Mouse (Mus musculus): ENCODE measurements around the gene Mrpl38.

Mrpl38 gene

DNA sequence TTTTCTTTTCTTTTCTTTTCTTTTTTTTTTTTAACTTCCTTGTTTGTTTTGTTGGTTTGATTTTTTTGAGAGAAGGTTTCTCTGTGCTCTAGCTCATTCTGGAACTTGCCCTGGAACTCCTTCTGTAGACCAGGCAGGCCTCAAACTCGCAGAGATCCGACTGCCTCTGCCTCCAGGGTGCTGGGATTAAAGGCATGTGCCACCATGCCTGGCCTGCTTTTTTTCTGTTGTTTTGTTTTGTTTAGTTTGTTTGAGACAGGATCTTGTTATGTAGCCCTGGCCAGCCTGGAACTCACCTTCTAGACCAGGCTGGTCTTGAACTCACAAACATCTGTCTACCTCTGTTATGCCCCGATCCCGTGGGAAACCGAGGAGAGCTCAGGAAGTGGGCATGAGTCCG lies 49.1 kb downstream of the Mrpl38 start:
- DNase-seq, result no peak

DNA sequence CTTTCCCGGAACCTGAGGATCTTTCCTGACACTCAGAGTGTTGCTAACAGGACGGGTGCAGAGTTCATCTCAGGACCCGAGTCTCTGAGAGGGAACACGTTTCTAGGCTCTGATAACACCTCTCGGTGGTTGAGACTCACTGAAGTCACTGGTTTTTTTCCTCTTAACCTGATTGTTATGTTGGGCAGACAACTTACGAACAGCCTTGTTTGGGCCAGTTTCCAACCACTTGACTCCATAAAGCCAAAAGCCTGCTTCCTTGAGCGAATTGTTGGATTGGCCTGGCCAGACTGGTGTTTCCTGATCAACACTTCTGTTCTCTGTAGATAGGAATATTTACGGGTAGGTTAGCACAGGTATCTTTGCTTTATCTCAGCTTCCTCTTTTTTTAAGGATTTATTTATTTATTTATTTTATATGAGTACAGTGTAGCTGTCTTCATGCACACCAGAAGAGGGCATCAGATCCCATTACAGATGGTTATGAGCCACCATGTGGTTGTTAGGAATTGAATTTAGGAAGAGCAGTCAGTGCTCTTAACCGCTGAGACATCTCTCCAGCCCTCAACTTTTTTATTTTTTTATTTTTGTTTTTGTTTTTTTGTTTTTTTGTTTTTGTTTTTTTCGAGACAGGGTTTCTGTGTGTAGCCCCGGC lies 49.8 kb downstream of the Mrpl38 start:
- DNase-seq, result no peak

DNA sequence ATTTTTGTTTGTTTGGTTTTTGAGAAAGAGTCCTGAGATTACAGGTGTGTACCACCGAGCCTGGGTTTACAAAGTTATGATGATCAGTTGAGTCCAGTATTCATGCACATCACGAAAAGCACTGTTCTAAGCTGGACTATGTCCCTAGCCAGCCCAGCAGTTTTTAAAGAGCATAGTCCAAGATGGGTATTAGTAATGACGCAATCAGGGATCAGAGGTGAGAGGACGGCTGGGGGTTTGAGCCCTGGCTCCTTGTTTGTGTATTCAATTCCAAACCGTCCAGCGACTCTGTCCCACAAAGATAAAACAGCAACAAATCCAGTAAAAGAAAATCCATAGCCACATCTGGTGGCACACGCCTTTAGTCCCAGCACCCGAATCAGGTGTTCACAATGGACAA lies 50.5 kb downstream of the Mrpl38 start:
- DNase-seq, result no peak

DNA sequence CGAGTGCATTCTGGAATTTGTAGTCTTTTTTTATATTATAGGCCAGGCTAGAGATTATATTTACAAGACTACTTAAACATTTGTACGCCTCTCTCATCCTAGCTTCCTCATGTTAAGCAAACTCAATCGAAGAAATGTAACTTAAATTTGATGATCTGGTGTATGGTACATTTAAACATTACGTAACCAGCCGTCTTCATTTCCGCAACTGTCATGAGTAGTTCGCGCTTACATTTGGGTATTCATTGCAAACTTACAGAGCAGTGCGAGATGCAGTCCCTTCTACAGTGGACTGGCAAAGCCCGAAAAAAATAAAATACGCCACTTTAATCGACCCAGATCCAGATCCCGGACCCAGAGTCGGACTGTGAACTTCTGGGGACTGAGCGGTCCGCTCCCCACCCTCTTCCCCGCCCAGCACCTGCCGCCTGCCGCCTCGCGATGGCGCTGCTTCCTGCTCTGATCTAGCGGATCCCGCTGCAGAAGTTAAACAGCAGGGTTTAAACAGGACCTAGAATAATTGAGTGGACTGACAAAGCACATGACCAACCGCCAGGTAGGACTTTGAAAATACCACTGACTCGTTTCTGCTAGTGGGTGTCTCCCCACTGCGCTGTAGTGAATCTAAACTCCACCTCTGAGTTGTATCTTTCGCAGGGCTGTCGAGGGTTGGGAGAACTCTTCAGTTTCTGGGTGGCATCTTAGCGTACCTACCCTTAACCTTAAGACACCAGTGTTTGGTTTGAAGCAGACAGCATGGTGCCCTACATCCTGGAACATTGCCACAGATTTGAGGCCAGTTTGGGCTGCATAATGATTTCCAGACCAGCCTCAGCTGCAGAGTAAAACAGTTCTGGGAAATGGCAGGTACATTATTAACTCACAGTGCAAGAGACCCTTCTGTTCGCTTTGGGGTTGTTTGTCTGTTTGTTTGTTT lies 51.2 kb downstream of the Mrpl38 start:
- DNase-seq, result peak; percentile 91 to 94

DNA sequence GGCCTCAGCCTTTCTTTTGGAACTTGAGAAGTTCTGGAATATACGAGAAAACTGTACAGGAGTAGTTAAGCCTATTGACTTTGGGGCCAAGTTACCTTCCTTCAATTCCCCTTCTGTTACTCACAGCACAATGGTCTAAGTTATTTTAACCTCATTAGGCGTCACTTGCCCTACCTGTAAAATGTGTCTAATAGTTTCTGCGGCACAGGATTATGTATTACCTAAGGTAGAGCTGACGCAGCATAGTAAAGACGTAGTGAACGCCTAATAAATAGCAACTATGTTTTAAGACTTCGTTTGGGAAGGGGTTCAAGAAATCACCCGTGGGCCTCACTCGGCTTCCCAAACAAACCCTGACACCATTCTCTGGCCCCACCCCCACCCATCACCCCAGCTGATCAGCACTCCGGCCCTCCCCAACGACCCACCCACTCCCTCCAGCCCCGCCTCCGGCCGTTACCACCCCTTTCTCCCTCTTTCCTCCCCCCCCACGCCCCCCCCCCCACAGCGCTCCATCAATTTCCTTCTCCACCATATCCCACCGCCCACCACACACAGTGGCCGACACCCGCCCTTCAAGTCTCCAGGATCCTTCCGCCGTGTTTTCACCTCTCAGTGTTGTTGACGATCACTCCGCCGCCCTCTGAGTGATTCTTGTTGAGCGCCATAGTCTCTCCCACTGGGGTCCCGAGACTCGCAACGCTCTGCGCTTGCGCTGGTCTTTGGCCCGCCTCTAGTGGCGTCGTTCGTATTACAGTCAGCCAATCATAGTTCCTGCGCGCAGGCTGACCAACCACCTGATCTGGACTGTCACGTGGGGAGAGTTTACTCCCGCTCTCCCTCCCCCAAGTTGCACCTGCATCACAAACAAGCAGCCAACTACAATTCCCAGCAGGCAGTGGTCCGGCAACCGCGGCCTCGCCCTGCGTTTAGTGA lies 52.1 kb downstream of the Mrpl38 start, which contains the start of gene Wbp2:
Gene Wbp2 (minus strand): TSS at position 738 of the 936 bp plus-strand sequence.
- peak; percentile 94 to 95 for DNase-seq

DNA sequence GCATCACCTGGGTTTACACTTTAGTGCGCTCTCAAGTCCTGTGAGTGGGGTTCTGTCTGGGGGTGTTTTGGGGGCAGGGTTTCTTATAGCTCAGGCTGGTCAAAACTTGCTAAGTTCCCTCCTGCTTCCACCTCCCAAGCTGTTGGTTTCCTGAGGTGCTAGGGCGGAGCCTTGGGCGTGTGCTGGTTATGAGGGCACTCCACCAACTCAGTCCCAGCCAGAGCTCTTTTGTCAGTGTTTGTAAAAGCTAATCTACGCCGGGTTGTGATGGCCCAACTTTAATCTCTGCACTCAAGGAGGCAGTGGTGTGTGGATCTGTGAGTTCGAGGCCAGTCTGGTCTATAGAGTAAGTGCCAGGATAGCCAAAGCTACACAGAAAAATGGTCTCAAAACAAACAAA lies 54.5 kb downstream of the Mrpl38 start:
- DNase-seq, result no peak

DNA sequence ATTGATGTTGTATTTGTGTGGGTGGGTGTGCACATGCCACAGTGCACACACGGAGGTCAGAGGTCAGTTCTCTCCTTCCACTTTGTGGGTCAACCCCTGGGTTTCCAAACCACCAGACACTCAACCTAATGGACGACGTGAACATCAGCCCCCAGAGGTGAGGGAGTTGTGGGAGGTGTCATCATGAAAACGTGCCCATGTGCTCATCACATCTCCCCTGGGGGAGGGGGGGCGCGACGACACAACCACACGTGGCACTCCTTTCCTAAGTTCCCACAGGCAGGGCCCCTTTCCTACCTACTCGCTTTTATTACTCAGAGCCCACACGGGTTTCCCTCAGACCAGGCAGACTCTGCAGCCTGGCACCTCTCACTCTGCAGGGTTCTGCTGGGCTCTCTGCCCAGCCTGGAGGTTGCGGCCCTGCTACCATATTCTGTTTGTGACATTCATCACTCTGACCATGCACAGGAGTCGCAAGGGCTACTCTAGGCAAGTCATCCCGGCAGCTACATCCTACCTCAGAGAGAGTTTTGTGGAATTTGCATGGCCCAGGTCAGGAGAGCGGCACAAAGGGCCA lies 55.5 kb downstream of the Mrpl38 start:
- DNase-seq, result no peak
